8 mouse cellular contexts compared by ENCODE assay signal in genomic region chr5:23518673-23519072, GRCm38 (mm10).
DNase-seq lines count a peak whose midpoint lies in the region; ATAC-seq and TF ChIP-seq lines count a peak whose summit lies in the region.

No protein-coding gene starts in this region.

- H3K27ac ChIP-seq in neural tube, embryonic 11.5 days (ENCODE audit: low read depth, low read length): no peak overlapping the region
- no peak overlapping the region for H3K27ac ChIP-seq in hindbrain, postnatal 0 days

- no peak for ATAC-seq in neural tube, embryonic 11.5 days (ENCODE audit: insufficient read depth, low FRiP score, low TSS enrichment)
- peak; percentile 65; the same call in 1 of the 2 replicates for ATAC-seq in hindbrain, postnatal 0 days
- peak; percentile 71 for ATAC-seq in megakaryocyte progenitor cell, adult 5-6 weeks (replicated peaks; ENCODE audit: poor library complexity)

- no peak overlapping the region for H3K4me2 ChIP-seq in neural tube, embryonic 11.5 days (ENCODE audit: low read depth)
- H3K4me2 ChIP-seq in hindbrain, postnatal 0 days (ENCODE audit: low read depth, low read length): no peak overlapping the region

- H3K9me3 ChIP-seq in neural tube, embryonic 11.5 days (ENCODE audit: control insufficient read depth, low read length): no peaks in the 10 kb centered on the region
- H3K9me3 ChIP-seq in hindbrain, postnatal 0 days (ENCODE audit: low read length): no peaks in the 10 kb centered on the region

- WGBS in neural tube, embryonic 11.5 days: 72% methylated on average over 3 of the region's 3 CpGs
- 60% methylated on average over 3 of the region's 3 CpGs for WGBS in hindbrain, postnatal 0 days

- DNase-seq in adrenal gland, postnatal 10 days: peak; percentile 48
- no peak for DNase-seq in adrenal gland, adult 18-20 months (ENCODE audit: low spot score in 2 of 2)
- DNase-seq in neural tube, embryonic 11.5 days (ENCODE audit: low spot score): peak; percentile 46
- DNase-seq in neural tube, embryonic 10.5 days (ENCODE audit: extremely low spot score, low spot score): no peak
- DNase-seq in hindbrain, postnatal 0 days (ENCODE audit: low spot score): peak; percentile 70
- DNase-seq in layer of hippocampus, postnatal 14 days (ENCODE audit: low spot score in 2 of 2): no peak
- no peak for DNase-seq in natural killer cell, adult 2 months (ENCODE audit: low spot score in 2 of 2)

- H3K4me3 ChIP-seq in neural tube, embryonic 11.5 days (ENCODE audit: low read depth, low read length): no peak overlapping the region
- no peak overlapping the region for H3K4me3 ChIP-seq in hindbrain, postnatal 0 days (ENCODE audit: low read length)

- TF ChIP-seq CTCF in hindbrain, postnatal 0 days (IDR thresholded peaks at IDR 0.05; ENCODE audit: low read depth): no peak

- no peaks in the 10 kb centered on the region for H3K4me1 ChIP-seq in neural tube, embryonic 11.5 days (ENCODE audit: control insufficient read depth, insufficient read depth, low read length)
- H3K4me1 ChIP-seq in hindbrain, postnatal 0 days (ENCODE audit: insufficient read depth, low read length): 0 out of 2 replicates have a peak, but pooled peaks cover 3% of the 10 kb centered on the region

- peaks cover 4% of the 10 kb centered on the region for H3K36me3 ChIP-seq in neural tube, embryonic 11.5 days (ENCODE audit: control insufficient read depth, insufficient read depth, low read length)
- peaks cover 13% of the 10 kb centered on the region for H3K36me3 ChIP-seq in hindbrain, postnatal 0 days (ENCODE audit: insufficient read depth, low read length)

- no peak overlapping the region for H3K9ac ChIP-seq in neural tube, embryonic 11.5 days (ENCODE audit: low read length)
- H3K9ac ChIP-seq in hindbrain, postnatal 0 days (replicated peaks; ENCODE audit: low read length): no peak overlapping the region

- no peaks in the 10 kb centered on the region for H3K27me3 ChIP-seq in neural tube, embryonic 11.5 days (ENCODE audit: control insufficient read depth, insufficient read depth, low read length)
- no peaks in the 10 kb centered on the region for H3K27me3 ChIP-seq in hindbrain, postnatal 0 days (ENCODE audit: insufficient read depth, low read length)

Comparison
In these comparisons a context has a peak if more than half of its experiments do, and no peak if none do; other contexts are left out.
1. DNase-seq: peak in adrenal gland, postnatal 10 days (single experiment), neural tube, embryonic 11.5 days (single experiment) and hindbrain, postnatal 0 days (single experiment); none in adrenal gland, adult 18-20 months (0 of 2), neural tube, embryonic 10.5 days (single experiment), layer of hippocampus, postnatal 14 days (0 of 2) and natural killer cell, adult 2 months (0 of 2).